Mouse (Mus musculus): ENCODE results near the gene Mcts2. TPM values are rescaled to one million over a fixed set of nuclear protein-coding genes. Genes with fewer than 3 reads are reported as not detected.

Gene Mcts2
- polyA plus RNA-seq, 1 experiment from 2014 or later: 40.3 TPM

- H3K27me3 ChIP-seq (ENCODE audit: poor library complexity, severe bottlenecking): no peaks in the 10 kb centered on the region
- 86% methylated on average over 7 of the region's 7 CpGs for WGBS
These were observed 7.9 kb downstream of the Mcts2 start for GRCm38 (mm10) chr2:152694708-152695107.

DNA sequence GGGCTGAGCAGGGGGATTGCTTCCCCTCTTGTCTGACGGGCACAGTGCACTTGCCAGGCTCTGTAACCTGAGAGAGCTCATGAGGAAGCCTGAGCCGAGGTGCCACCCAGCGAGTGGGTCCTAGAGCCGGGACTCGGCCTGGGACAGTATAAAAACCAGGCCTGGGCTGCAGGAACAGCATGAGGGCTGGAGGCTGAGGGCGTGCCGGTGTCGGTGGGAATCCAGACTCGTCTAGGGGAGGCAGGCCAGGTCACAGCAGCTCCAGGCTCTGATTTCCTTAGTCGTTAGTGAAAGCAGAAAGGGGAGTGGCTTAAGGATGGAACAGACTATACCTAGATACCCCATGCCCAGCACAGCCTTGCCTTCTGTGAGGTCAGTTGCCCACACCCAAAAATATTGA lies 9.2 kb downstream of the Mcts2 start:
- no peak for DNase-seq (ENCODE audit: extremely low spot score, low spot score)
- Histone ChIP-seq H3K36me3 (replicated peaks) (peaks cover 85% of the 10 kb centered on the region), H3K4me3 (no peak overlapping the region), H3K9me3 (peaks cover 4% of the 10 kb centered on the region; the same call in 1 of the 2 replicates), H3K4me1 (peaks cover 22% of the 10 kb centered on the region), H3K27ac (peak overlapping the region; percentile 81), H3K27me3 (ENCODE audit: poor library complexity, severe bottlenecking) (no peaks in the 10 kb centered on the region)
- 75% methylated on average over 10 of the region's 10 CpGs for WGBS

More at GRCm38 (mm10) chr2:152694708-152695107, 7.9 kb downstream of the Mcts2 start:
- no peak overlapping the region for H3K4me3 ChIP-seq
- no peak for DNase-seq (ENCODE audit: extremely low spot score, low spot score)
- no peak overlapping the region for H3K27ac ChIP-seq
- peaks cover 85% of the 10 kb centered on the region for H3K36me3 ChIP-seq (replicated peaks)
- H3K4me1 ChIP-seq: peaks cover 22% of the 10 kb centered on the region
- H3K9me3 ChIP-seq: no peaks in the 10 kb centered on the region

DNA sequence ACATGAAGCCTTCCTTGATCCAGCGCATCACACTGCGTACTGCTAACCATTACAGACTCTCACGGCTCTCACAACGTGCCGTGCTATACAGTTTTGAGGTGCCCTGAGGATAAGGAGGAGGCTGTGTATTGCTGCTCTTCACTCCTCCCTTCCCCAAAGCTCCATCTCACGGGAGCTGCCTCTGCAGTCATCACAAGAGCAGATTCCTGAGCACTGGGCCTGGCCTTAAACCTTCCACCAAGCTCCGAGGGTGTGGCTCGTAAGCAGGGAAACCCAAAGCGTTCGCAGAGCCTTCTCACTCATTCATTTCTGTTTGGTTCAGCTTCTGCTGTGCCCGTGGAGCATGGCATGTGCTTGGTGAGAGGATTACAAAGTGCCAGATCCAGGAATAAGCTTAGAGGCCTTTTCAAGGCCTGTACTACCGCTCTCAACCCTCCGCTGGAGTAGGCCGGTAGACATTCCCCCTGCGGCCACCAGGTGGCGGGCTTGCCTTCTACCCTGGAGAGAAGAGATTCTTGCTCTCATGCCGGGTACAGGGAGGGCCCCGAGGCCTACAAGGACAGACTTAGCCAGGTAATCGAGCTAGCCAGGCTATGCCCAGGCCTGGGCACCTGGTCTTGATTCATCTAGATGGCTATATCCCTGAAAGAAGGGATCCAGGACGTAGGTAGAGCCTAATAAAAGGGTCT lies 9.8 kb downstream of the Mcts2 start:
- peaks cover 22% of the 10 kb centered on the region for H3K4me1 ChIP-seq
- 46% methylated on average over 20 of the region's 20 CpGs for WGBS
- H3K27me3 ChIP-seq (ENCODE audit: poor library complexity, severe bottlenecking): no peaks in the 10 kb centered on the region
- H3K36me3 ChIP-seq (replicated peaks): peaks cover 88% of the 10 kb centered on the region
- no peak overlapping the region for H3K4me3 ChIP-seq
- H3K9me3 ChIP-seq: peaks cover 6% of the 10 kb centered on the region; the same call in 1 of the 2 replicates
- peak; percentile 90 for DNase-seq (ENCODE audit: extremely low spot score, low spot score)
- peak overlapping the region; percentile 81 for H3K27ac ChIP-seq

DNA sequence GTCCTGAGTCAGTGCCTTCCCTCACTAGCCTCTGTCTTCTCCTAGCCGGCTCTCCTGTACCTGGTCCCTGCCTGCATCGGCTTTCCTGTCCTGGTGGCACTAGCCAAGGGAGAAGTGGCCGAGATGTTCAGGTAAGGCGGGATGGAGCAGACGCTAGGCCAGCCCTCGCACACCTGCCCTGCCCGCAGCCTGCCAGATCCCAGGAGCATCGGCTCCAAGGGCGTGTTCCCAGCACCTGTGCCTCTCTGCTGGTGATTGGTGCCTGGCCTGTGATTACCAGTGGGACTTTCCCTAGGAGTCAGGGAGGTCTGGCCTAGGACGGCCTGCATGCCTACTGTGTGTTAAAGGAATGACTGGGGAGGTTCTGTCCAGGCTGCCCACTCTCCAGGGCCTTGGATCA lies 13.3 kb downstream of the Mcts2 start:
- Histone ChIP-seq H3K36me3 (replicated peaks) (peaks cover 100% of the 10 kb centered on the region), H3K27ac (0 out of 2 replicates have a peak overlapping the region, but pooled peaks have one; percentile 21)
- 95% methylated on average over 10 of the region's 10 CpGs for WGBS

DNA sequence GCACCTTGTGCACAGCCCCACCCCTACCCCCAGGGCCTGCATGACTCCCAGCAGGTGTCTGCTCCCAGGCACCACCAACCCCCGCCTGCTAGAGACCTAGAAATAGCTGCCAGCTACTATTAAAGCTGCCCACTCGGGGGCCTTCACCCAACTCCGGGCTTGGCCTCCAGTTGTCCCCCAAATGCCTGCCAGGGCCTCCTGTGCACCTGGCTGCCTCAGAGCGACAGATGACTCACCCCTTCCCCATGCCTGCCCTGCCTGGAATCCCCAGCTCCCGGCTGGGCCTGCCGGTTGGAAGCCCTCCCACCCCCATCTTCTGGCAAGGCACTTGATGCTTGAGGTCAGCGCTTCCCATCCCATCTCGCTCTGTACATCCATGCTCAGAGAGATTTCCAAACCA lies 13.9 kb downstream of the Mcts2 start:
- Histone ChIP-seq H3K9me3 (peaks cover 6% of the 10 kb centered on the region; the same call in 1 of the 2 replicates), H3K27ac (no peak overlapping the region), H3K27me3 (ENCODE audit: poor library complexity, severe bottlenecking) (no peaks in the 10 kb centered on the region), H3K36me3 (replicated peaks) (peaks cover 100% of the 10 kb centered on the region), H3K4me3 (no peak overlapping the region), H3K4me1 (peaks cover 20% of the 10 kb centered on the region)
- no peak for DNase-seq (ENCODE audit: extremely low spot score, low spot score)
- 94% methylated on average over 8 of the region's 8 CpGs for WGBS

More for the DNA sequence above, 13.3 kb downstream of the Mcts2 start:
- DNase-seq (ENCODE audit: extremely low spot score, low spot score): no peak
- Histone ChIP-seq H3K27me3 (ENCODE audit: poor library complexity, severe bottlenecking) (no peaks in the 10 kb centered on the region), H3K9me3 (peaks cover 6% of the 10 kb centered on the region; the same call in 1 of the 2 replicates), H3K4me3 (no peak overlapping the region), H3K4me1 (peaks cover 14% of the 10 kb centered on the region)

- 92% methylated on average over 21 of the region's 21 CpGs for WGBS
- Histone ChIP-seq H3K4me1 (peaks cover 39% of the 10 kb centered on the region), H3K36me3 (replicated peaks) (peaks cover 87% of the 10 kb centered on the region), H3K9me3 (peaks cover 6% of the 10 kb centered on the region; the same call in 1 of the 2 replicates), H3K27me3 (ENCODE audit: poor library complexity, severe bottlenecking) (no peaks in the 10 kb centered on the region), H3K27ac (0 out of 2 replicates have a peak overlapping the region, but pooled peaks have one; percentile 51), H3K4me3 (no peak overlapping the region; the same call in 1 of the 2 replicates)
- DNase-seq (ENCODE audit: extremely low spot score, low spot score): no peak
These were observed 16.9 kb downstream of the Mcts2 start for GRCm38 (mm10) chr2:152703596-152704255.

GRCm38 (mm10) chr2:152704256-152704605 lies 17.4 kb downstream of the Mcts2 start:
- peaks cover 85% of the 10 kb centered on the region for H3K36me3 ChIP-seq (replicated peaks)
- H3K4me3 ChIP-seq: no peak overlapping the region; the same call in 1 of the 2 replicates
- H3K27ac ChIP-seq: peak overlapping the region; percentile 51; the same call in 1 of the 2 replicates
- H3K27me3 ChIP-seq (ENCODE audit: poor library complexity, severe bottlenecking): no peaks in the 10 kb centered on the region
- 84% methylated on average over 5 of the region's 5 CpGs for WGBS
- DNase-seq (ENCODE audit: extremely low spot score, low spot score): no peak
- H3K4me1 ChIP-seq: peaks cover 39% of the 10 kb centered on the region
- peaks cover 6% of the 10 kb centered on the region; the same call in 1 of the 2 replicates for H3K9me3 ChIP-seq

DNA sequence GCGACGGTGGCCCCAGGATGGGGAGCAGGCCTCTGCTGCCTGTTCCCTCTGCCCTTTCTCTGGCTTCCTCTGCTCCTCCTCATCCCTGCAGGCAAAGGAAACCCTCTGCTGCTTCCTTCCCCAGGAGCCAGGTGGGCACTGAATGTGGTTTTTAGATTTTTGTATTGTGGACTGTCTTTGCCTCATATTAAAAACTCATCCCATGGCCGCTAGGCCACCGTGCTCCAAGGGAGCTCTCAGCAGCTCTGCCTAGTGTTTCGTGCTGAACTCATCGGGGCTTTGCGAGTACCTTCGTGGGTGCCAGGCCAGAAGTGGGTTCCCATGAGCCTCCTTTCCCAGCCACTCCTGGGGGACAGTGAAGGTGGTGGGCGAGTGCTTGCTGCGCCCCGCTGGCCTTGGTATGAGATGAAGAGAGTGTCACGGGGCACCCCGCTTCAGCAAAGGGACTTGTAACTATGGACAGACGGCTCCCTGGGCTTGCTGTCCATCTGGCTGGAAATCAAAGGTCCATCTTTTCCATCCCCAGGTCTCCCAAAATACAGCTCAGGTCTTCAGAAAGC lies 18.1 kb downstream of the Mcts2 start:
- WGBS: 92% methylated on average over 14 of the region's 14 CpGs
- H3K27me3 ChIP-seq (ENCODE audit: poor library complexity, severe bottlenecking): no peaks in the 10 kb centered on the region
- DNase-seq (ENCODE audit: extremely low spot score, low spot score): no peak
- peaks cover 39% of the 10 kb centered on the region for H3K4me1 ChIP-seq
- H3K9me3 ChIP-seq: peaks cover 6% of the 10 kb centered on the region; the same call in 1 of the 2 replicates
- H3K27ac ChIP-seq: peak overlapping the region; percentile 80
- H3K36me3 ChIP-seq (replicated peaks): peaks cover 78% of the 10 kb centered on the region
- no peak overlapping the region for H3K4me3 ChIP-seq

DNA sequence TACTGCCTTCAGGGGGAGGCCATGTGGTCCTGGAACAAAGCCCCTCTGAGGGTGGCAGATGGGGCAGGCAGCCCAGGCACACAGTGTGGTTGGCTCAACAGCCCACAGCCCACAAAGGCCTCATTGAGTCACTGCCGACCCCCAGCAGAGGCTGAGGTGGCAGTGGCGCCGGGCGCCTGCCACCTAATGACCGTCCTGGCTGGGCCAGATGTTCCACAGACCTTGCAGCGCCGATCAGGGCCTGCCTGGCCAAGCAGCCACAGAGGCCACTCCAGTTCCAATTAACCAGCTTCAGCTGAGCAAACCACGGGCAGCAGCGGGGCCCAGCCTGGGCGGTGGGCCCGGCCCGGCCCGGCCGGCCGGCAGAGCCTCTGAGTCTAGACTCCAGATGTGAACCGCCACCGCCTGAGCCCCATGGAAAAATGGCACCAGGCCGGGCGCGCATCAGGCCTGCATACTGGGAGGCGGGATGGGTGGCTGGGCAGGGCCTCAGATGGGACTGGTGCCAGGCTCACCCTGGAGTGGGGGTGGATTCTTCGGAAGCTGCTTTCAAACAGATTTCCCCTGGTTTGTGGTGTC lies 19.2 kb downstream of the Mcts2 start:
- Histone ChIP-seq H3K27me3 (ENCODE audit: poor library complexity, severe bottlenecking) (no peaks in the 10 kb centered on the region), H3K9me3 (peaks cover 2% of the 10 kb centered on the region; the same call in 1 of the 2 replicates), H3K27ac (peak overlapping the region; percentile 80), H3K36me3 (replicated peaks) (peaks cover 66% of the 10 kb centered on the region), H3K4me1 (peaks cover 39% of the 10 kb centered on the region), H3K4me3 (no peak overlapping the region)
- no peak for DNase-seq (ENCODE audit: extremely low spot score, low spot score)
- 79% methylated on average over 22 of the region's 22 CpGs for WGBS

DNA sequence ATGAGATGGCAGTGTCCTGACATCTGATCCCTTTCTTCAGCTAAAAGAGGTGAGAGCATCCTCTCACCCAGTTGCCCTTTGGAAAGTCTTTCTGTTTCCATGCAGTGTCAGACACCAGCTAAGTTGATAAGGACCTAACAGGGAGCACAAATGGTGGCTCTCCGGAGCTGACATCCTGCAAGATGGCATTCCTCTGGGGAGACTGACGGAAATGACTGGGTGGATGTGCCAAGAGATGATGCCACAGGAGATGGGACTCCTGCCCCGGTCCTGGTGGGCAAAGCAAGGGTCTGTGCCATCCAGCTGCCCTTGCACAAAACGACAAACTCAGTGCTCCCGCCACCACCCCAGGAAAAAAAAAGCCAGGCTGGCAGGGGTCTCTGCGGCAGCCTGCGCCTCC lies 20.4 kb downstream of the Mcts2 start:
- Histone ChIP-seq H3K27ac (peak overlapping the region; percentile 90), H3K36me3 (replicated peaks) (peaks cover 55% of the 10 kb centered on the region), H3K4me3 (peak overlapping the region; percentile 57), H3K9me3 (no peaks in the 10 kb centered on the region), H3K4me1 (peaks cover 39% of the 10 kb centered on the region), H3K27me3 (ENCODE audit: poor library complexity, severe bottlenecking) (no peaks in the 10 kb centered on the region)
- no peak for DNase-seq (ENCODE audit: extremely low spot score, low spot score)
- 31% methylated on average over 7 of the region's 7 CpGs for WGBS

DNA sequence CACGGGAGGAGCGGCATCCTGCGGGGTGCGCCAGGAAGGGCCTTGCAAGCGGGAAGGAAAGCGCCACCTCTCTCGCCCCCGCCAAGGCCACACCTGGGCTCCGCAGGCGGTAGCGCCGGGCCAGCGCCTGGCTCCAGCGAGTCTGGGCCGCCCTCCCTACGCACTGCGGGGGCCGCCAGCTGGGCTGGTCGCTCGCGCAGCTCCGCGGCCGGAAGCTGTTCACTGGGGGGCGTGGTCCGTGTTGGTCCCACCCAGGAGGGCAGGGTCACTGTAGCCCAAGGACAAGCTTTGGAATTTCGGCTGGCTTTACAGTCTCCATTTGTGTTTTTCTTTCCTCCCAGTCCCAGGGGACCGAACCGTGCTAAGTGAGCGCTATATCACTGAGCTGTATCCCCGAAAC lies 20.8 kb downstream of the Mcts2 start:
- Histone ChIP-seq H3K9me3 (no peaks in the 10 kb centered on the region), H3K4me3 (peak overlapping the region; percentile 57), H3K4me1 (peaks cover 39% of the 10 kb centered on the region), H3K27ac (peak overlapping the region; percentile 90), H3K36me3 (replicated peaks) (peaks cover 51% of the 10 kb centered on the region), H3K27me3 (ENCODE audit: poor library complexity, severe bottlenecking) (no peaks in the 10 kb centered on the region)
- 3% methylated on average over 31 of the region's 31 CpGs for WGBS
- DNase-seq (ENCODE audit: extremely low spot score, low spot score): peak; percentile 86

DNA sequence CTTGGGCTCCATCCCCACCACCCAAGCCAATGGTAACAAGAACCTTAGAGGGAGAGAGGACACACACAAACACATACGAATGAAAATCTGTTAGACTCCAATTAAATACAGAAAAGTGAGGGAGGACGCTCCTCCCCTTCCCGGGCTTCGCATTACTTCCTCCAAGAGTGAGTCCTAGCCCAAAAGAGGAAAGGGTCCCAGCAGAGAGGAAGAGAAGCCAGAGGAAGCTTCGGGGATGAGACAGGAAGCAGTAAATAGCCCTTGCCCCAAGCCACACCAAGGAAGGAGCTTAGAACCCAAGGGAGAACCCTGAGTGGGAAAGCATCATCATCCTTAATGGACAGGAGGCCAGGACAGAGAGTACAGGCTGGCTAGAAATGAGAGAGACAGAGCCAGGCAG lies 22.2 kb downstream of the Mcts2 start:
- Histone ChIP-seq H3K4me1 (peaks cover 39% of the 10 kb centered on the region), H3K9me3 (no peaks in the 10 kb centered on the region), H3K4me3 (no peak overlapping the region), H3K36me3 (replicated peaks) (peaks cover 36% of the 10 kb centered on the region), H3K27ac (no peak overlapping the region), H3K27me3 (ENCODE audit: poor library complexity, severe bottlenecking) (no peaks in the 10 kb centered on the region)
- WGBS: 89% methylated on average over 5 of the region's 5 CpGs
- DNase-seq (ENCODE audit: extremely low spot score, low spot score): no peak
